Mouse (Mus musculus) heart, adult 18-20 months (tissue): ENCODE measurements at regions not wholly inside any gene's neighbourhood (a gene's known extent, or its start where the extent isn't known, plus 50 kb on each side); places are given as distances from the start of the nearest gene placed in this dataset.
A peak's percentile ranks its signal among the peaks of the same experiment; 100 is the strongest.

Experiments used
- DNase-seq, 2 experiments: peaks; one replicate each; pipeline ENCODE4 v3.0.0; 2021 to 2022; ENCODE audit warnings: mixed read lengths in 1 of 2

GRCm38 (mm10) chr12:67929842-67930241, 707.5 kb upstream of the Mdga2 start:
- no peak for DNase-seq

GRCm38 (mm10) chr12:67914603-67915002, 692.3 kb upstream of the Mdga2 start:
- no peak for DNase-seq

- no peak for DNase-seq
Measured at GRCm38 (mm10) chr12:67887296-67887695, 664.9 kb upstream of the Mdga2 start.

GRCm38 (mm10) chr12:67862615-67863014, 640.3 kb upstream of the Mdga2 start:
- DNase-seq = no peak

GRCm38 (mm10) chr12:67860713-67861112, 638.4 kb upstream of the Mdga2 start:
- no peak for DNase-seq

DNA sequence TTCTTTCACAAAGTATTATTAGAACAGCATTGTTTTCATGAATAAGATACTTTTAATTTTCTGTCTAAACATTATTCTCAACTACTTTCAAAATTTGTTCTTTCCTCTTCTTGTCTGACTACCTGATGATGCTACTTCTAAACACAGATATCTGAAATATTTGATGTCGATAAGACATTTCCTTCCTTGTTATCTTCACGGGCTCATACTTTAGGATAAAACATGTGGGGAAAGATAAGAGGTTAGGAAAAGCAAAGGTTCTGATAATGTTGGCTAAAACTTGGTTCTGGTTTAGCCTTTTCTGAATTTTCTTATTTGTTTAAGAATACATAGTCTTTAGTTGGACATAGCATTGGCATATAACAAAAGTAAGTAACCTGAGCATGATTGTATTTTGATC, 630.3 kb upstream of the Mdga2 start:
- no peak for DNase-seq

GRCm38 (mm10) chr12:67847517-67847916, 625.2 kb upstream of the Mdga2 start:
- DNase-seq = no peak

DNA sequence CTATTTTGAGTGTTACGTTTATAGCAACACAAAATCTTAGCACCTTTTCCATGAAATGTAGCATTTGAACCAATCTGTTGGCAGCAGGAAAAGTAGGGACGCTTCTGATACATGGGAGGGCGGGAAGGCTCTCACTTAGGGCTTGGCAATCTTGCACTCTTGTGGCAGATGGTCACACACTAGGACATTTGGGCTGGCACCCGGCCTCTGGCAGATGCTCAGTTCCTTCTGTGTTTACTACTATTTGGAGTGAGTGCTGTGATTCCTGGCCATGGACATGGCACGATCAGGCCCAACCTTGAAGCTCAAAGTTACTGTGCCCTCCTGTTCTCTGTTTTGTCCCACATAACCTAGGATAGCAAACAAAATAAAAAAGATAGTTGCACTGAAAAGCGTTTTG, 581.9 kb upstream of the Mdga2 start:
- DNase-seq = peak; percentile 40 to 55

- no peak for DNase-seq
Measured at GRCm38 (mm10) chr12:67799776-67800175, 577.4 kb upstream of the Mdga2 start.
